Mouse (Mus musculus) erythroid progenitor cell, adult 5-6 weeks (primary cell): Measurements from ENCODE around the gene Tmem19. TPM values are rescaled to one million over a fixed set of nuclear protein-coding genes. Genes with fewer than 3 reads are reported as not detected.

Source experiments
- ATAC-seq: replicated peaks from 2 replicates; pipeline ENCODE4 v1.8.0; 2016; ENCODE audit warnings: moderate number of reproducible peaks, mild to moderate bottlenecking, moderate TSS enrichment, inconsistent platforms; ENCODE audit not compliant: poor library complexity, low FRiP score, severe bottlenecking
- total RNA-seq, 2 experiments: library from RNA; stranded (forward) in 1 of 2; stranded (reverse) in 1 of 2; fragments of 150-400 nt in 1 of 2; fragments of 186-747, 209-891 nt in 1 of 2; gene quantifications; 2 replicates each; pipeline versions ENCODE4 v1.2.3 to v1.2.4; 2015 to 2017; ENCODE audit warnings: low replicate concordance in 2 of 2

Gene Tmem19
- total RNA-seq (2015; ENCODE audit: low replicate concordance) (12.6 and 18.0 TPM in 2 replicates), total RNA-seq (2017; ENCODE audit: low replicate concordance) (6.8 and 27.8 TPM in 2 replicates)

DNA sequence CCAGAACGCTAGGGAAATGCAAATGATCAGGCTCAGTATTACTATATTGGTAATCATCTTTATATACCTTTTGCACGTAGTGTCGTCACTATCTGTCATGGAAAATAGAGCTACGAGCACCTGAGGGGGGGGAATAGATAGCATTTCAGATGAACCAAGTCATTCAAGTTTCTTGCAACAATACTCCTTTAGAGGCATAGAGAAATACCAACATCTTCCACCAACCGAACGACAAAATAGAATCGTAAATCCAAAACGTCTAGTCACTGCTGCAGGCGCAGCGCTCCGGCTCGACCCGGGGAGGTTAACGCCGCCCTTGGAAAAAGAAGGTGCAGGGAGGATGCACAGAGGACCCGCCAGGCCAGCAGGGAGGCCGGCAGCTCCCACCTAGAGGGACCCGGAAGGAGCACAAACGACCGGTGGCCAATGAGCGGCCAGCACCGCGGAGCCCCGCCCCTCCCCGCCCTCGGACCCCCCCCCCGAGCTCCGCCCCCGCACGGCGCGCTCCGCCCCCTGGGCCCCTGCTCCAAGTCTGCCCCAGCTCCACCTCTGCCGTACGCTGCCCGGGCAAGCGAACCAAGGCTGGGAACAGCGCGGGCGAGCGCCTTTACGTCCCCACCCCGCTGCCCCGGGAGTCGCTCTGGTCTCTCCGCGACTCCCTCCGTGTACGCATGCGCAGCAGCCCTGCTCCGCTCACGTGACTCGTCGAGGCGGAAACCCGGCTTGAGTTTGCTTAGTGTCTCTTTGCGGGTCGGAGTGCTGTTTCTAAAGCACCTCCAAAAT is at the start of gene Tmem19:
Gene Tmem19 (minus strand): TSS at position 662 of the 783 bp plus-strand sequence.
- peak; percentile 92 for ATAC-seq

- 0 out of 2 replicates have a peak, but pooled peaks have one; percentile 54 for ATAC-seq
Observed at GRCm38 (mm10) chr10:115406393-115406792, 44.1 kb upstream of the Tmem19 start.

GRCm38 (mm10) chr10:115391896-115392295 is 29.6 kb upstream of the Tmem19 start:
- ATAC-seq: no peak

DNA sequence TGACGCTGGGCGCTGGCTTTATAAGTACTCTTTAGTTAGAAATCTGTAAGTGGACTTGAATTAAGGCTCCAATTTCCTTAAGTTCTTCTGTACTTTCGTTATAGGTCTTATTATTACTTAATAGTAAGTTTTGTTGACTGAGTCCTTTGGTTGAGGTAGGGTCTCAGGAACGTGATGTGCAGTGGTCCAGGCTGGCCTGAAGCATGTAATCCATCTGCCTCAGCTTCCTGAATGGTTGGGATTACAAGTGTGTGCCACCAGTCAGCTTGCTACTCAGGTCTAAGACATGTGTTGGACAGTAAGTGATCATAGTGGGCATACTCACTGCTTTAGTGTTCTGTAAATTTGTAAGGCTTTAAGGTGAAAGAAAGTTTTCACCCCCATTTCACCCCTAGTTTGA is 28.8 kb upstream of the Tmem19 start:
- no peak for ATAC-seq

DNA sequence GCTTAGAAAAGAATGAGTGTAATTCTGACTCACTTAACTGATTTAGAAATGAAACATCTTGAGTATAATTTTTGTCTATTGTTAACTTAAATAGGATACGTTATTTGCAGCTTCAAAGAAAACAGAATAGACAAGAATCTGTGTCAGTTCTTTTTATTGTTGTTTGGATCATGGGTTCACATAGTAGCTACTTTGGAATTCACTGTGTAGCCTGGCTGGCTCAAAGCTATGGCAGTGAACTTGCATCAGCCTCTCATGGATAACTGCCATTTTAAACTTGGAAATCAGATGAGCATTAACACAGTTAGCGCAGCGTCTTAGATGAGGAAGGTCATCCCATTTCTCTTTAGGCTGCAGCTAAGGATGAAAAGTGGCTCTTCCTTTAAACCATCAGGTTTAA is 25.6 kb upstream of the Tmem19 start:
- ATAC-seq: no peak

GRCm38 (mm10) chr10:115385018-115386002 is 23.0 kb upstream of the Tmem19 start:
- peak; percentile 73 for ATAC-seq

DNA sequence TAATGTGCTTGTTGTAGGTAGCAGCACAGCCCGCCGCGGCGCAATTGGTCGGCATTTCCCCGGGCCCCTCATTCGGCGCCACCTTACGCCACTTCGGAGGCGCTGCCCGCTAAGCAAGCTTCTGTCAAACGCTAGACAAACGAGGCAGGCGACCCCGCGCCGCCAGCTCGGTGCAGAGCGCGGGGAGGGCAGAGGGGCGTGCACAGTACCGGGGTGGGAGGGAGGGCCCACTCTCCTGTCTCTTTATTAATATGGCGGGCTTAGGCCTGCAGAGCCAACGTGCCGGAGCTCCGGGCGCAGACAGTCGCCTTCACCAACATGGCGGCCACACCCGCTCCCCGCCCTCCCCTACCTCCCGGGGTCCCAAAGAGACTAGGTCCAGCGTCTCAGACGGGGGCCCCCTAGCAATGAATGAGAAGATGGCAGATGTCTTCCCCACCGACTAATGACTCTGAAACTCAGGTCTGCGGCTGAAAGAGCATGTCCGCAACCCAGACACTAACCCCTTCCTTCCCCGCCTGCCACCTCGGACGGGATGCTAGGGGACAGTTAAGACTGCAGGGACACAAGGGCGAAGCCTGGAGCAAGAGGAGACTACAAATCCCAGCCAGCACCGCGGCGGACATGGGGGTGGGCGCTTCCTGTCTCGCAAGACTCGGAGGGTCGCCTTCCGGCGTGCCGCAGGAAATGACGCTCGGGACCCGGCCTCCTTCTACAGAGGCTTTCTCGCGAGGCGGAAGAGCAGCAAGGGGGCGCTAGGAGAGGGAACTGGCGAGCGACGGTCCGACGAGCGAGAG is 22.1 kb upstream of the Tmem19 start, which contains the start of the genes Thap2 and Zfc3h1:
Gene Thap2 (minus strand): TSS at position 223 of the 797 bp plus-strand sequence.
Gene Zfc3h1 (plus strand): TSS at position 739 of the 797 bp plus-strand sequence.
- ATAC-seq: peak; percentile 92

DNA sequence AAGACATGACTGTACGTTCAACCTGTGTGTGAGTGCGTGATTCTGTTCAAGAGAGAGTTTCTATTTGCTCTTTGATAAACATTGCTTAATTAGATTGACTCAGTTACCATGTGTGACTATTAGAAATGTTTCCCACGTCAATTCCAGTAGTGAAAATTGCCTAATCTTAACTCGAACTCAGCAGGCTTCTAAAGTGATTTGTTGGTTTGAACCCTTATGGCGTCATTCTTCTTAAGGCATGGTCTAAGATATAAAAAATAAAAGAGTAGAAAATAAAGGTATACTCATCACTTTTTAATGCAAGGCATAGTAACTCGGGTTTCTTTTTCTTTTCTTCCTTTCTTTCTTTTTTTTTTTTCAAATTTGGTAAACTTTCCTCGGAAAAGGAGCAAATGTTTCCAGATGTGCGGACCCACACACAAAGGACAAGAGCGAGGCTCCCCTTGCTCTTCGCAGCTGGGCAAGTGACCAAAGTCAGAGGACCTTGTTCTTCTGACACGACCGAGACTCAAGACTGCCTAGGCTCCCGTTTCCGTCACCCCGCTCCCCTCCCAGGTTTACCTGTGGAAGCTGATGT is 21.4 kb upstream of the Tmem19 start:
- no peak for ATAC-seq

GRCm38 (mm10) chr10:115382846-115383643 is 20.7 kb upstream of the Tmem19 start:
- ATAC-seq: no peak

DNA sequence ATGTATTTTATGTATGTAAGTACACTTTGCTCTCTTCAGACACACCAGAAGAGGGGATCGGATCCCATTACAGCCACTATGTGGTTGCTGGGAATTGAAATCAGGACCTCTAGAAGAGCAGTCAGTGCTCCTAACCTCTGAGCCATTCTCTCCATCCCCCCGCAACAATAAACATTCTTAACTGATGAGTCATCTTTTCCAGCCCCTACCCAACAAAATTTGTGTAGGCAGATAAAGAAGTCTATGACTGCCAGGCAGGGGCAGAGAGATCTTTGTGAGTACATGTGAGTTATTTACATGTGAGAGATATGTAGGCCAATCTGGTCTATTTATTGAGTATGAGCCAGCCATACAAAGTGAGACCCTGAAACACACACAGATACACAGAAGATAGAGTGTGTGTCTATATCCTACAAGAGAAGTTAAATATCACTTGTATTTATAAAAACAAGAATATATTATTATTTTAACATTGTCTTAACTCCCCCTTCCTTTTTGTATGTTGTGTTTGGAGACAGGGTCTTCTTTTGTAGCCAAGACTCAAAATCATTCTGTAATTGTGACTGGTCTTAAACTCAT is 19.3 kb upstream of the Tmem19 start:
- ATAC-seq: no peak

DNA sequence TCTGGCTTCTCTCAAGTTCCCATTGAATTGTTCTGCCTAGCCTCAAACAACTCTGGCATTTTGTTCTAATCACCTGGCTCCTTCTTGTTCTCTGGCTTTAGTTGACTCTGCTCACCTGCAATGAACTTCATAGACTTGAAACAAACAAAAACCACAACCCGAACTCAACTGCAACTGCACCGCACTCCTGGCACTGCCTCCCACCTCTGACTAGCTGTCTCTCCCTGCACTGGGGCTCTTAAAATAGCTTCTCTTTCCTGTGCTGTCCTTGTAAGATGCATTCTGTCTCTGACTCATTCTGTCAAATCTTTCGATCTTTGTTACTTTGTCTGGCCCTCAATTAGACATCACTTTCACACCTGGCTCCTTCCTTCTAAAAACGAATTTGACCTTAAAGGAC is 850 bp upstream of the Tmem19 start:
- ATAC-seq: no peak

GRCm38 (mm10) chr10:115362623-115362964 is 293 bp upstream of the Tmem19 start:
- ATAC-seq: peak; percentile 63

GRCm38 (mm10) chr10:115359066-115359465 is 3.2 kb downstream of the Tmem19 start:
- ATAC-seq: no peak

- no peak for ATAC-seq
Observed at GRCm38 (mm10) chr10:115358216-115358919, 3.9 kb downstream of the Tmem19 start.

DNA sequence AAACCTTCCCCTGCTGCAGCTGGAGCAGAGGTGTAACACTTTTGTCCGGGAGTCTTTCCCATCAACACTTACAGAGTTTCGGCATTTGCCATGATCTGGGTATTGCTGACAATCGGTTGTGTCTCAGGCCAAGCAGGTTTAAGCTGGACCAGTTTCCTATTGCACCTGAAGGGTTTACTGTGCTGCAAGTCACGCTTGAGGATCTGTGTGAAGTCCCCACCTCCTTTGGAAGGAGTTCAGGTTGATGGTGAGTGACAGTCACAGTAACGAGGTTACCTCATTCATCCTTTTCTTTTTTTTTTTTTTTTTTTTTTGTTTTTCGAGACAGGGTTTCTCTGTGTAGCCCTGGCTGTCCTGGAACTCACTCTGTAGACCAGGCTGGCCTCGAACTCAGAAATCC is 6.2 kb downstream of the Tmem19 start:
- ATAC-seq: no peak

- ATAC-seq: no peak
Observed at GRCm38 (mm10) chr10:115355016-115355415, 7.3 kb downstream of the Tmem19 start.

- ATAC-seq: no peak
Observed at GRCm38 (mm10) chr10:115354553-115354952, 7.7 kb downstream of the Tmem19 start.
